Mouse (Mus musculus) fibroblast of lung, adult 2 months (primary cell): Measurements from ENCODE around the gene Comt.
A peak's percentile ranks its signal among the peaks of the same experiment; 100 is the strongest.

ENCODE experiments used
- DNase-seq: peaks from one replicate; pipeline ENCODE4 v3.0.0-alpha.2; 2011; ENCODE audit warnings: low read depth

The Comt gene

DNA sequence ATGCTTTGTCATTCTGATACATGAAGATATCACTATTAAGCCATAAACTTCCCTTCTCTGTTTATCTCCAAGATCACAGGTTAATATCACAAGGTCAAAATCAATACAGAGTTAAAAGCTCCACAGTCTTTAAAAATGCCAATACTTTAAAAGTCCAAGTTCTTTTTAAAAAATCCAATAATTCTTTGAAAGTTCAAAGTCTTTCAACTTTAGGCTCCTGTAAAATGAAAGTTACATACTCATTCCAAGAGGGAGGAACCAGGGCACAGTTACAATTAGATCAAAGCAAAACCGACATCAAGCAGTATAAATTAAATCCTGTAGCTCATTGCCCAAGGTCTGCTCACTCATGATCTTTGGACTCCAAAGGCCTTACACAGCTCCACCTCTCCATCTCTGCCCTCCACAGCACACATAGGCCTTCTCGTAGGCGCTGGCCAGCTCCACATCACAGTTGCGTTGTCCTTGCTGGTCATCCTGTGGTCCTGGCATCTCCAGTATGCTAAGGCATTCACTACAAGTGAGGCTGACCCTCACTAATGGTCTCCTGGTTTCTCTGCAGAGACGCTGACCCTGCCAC lies 6.8 kb upstream of the Comt start:
- DNase-seq, result no peak

DNA sequence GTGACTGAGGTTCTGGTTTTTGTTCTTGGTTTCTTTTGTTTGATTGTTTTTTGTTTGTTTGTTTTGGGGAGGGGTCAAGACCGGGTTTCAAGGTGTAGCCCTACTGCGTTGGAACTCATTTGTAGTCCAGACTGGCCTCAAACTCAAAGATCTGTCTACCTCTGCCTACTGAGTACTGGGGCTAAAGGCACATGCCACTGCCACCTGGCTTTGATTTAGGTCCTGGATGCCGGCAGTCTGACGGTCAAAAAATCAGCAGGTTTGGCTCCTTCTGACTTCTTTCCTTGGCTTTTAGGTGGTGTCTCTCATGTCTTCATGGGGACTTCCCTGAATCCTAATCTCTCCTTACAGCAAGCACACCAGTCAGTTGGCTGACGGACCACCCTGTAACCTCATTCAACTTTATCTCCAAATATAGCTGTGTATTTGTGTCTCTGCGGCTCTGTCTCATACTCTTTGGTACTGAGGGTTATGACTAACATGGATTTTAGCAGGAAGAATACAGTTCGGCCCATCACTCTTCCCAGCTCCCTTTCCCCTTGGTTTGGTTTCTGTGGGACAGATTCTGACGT lies 4.1 kb upstream of the Comt start:
- no peak for DNase-seq

DNA sequence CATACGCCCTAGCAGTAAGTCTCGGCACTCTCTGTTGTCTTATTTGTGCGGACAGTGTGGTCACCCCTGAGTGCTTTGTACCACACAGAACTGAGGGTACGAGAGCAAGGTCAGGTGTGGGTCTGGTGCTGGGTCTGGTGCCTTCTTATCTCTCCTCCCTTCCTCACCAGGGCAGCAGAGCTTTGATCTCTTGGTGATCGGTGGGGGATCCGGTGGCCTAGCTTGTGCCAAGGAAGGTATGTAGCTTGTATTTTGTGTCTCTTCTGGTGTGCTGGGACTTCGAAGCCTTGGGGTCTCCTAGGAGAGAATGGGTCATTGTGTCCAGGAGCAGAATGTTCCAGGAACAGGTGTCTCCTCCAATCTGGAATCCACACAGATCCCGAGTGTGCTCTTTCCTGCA lies 3.0 kb upstream of the Comt start:
- DNase-seq, result no peak

DNA sequence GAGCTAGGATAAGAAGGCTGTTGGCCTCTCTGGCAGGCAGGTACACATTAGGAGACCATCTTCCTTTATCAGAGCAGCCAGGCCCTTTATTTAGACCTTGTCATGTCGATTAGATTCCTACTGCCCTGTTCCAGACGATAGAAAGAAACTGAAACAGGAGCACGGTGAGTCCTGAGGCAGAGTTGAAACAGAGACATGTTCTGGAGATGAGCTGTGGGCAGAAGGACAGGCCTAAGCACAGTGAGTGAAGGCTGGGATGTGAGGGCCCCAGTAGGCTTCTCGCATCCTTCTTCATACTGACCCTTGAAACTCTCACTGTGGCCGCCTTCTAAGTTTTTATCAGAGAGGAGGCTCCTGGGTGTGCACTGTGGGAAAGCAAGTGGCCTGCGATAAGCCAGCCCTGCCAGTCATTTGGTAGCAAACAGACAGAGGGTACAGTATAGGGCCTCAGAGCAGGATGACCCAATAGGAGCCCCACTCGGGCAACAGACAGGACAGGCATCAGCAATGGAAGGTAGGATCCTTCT lies 1.9 kb upstream of the Comt start:
- DNase-seq, result no peak

DNA sequence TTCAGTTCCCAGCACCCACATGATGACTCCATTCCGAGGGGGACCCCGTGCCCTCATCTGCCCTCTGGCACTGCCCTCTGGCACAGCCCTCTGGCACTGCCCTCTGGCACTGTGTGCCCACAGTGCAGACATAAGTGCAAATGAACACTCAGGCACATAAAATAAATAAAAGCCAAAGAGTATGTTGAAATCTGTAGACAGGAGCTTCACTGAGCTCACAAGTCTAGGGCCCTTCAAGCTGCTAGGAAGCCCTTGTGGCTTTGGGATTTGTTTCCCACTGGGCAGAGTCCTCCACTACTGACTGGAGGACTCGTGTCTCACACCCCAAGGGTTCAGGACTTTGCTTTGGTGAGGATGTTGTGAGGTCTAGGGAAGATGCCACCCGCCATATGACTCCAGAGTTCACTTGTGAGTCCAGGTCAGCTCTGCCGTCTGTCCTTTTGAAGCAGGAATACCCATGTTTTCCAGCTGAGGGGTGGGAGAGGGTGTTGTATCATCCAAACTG lies 1.4 kb upstream of the Comt start:
- no peak for DNase-seq

DNA sequence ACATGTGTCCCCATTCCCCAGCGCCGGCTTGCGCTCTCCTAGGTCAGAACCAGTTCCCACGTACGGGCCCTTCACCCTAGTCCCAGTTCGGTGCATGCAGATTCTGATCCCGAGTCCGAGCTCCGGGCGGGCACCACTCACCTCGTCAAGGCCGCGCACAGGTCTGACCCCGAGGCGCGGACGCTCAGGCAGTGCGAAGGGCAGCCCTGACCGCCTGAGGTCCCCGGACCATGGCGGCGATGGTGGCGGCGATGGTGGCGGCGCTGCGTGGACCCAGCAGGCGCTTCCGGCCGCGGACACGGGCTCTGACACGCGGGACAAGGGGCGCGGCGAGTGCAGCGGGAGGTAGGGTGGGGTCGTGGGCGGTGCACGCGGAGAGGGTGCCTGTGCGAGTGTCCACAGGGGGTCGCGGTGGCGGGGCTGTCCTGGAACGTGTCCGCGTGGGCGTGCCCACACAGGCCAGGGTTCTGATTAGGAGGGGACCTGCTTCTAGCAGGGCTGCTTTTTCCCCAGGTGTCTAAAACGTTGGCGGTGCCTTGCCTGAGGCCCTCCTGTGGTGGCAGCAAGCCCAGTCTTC lies 349 bp downstream of the Comt start, which contains the start of gene Txnrd2:
TSS of gene Txnrd2 (plus strand) at position 170 of the 577 bp plus-strand sequence.
- no peak for DNase-seq

DNA sequence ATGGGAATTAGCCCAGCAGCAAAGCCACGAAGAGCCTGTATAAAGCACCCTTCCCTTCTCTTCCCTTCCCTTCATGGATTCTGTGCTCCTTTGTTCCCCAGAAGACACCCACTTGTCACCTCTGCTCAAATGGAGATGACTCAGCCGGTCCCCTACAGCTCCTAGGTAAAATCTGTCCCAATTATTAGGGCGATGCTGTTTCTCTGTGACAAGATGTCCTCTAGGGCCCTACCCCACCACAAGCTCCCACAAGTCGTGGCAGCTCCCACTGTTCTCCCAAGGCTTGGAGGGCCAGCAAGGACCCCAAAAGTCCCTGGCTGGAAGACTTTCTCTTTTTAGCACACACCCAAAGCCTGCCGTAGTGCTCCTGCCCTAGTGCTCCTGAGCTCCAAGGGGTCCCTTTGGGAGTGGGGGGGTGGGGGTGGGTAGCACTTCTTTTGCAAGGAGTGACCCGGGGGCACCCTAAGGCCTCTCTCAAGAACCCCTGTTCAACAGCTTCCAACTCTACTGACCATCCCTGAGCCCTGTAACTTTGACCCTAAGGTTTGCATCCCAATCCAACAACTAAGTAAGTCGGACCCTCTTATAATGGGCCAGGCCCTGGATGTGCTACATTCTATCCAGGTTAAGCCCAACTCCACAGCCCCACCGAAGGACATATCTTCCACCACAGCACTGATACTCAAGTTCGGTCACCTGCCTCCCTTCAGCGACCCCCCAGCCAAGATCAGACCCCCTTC lies 1.0 kb downstream of the Comt start:
- no peak for DNase-seq

DNA sequence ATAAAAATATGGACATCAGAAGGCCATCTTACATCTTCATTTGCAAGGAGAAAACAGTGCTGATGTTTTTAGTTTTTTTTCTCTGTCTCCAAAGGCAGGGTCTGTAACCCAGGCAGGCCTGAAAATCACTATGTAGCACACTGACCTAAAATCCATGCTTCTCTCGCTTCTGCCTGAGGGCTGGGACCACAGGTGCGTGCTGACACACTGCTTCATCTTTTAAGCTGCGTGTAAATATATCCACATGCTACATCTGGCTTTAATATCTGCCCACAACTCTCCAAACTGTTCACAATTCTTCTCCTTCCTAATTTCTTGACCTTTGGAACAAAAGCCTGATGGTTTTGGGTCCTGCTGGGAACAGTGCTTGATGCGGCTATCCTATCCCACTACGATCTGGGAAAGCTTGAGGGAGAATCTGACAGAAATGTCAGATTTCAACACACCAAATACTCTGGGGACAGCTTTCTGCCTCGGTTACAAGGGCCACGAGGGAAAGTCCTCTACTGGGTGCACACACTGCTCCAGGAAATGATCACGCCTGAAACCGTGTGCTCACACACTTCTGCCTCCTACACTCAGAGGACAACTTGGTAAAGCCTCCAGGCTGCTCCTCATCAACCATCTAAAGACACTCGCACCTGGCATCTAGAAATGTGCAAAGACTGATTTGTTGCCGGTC lies 2.1 kb downstream of the Comt start:
- DNase-seq, result no peak

DNA sequence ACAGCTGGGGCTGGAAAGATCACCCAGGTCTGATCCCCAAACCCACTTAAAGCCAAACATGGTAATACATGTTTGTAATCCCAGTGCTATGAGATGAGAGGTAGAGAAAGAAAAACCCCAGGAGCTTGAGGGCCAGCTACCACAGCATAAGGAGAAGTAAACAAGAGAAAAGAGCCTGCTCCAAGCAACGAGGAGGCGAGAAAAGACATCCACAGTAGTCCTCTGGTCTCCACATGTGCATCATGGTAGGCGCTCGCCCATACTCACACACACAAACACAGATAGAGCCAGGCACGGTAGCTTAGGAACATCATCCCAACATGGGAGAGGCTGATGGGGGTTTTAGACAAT lies 2.8 kb downstream of the Comt start:
- DNase-seq, result no peak

DNA sequence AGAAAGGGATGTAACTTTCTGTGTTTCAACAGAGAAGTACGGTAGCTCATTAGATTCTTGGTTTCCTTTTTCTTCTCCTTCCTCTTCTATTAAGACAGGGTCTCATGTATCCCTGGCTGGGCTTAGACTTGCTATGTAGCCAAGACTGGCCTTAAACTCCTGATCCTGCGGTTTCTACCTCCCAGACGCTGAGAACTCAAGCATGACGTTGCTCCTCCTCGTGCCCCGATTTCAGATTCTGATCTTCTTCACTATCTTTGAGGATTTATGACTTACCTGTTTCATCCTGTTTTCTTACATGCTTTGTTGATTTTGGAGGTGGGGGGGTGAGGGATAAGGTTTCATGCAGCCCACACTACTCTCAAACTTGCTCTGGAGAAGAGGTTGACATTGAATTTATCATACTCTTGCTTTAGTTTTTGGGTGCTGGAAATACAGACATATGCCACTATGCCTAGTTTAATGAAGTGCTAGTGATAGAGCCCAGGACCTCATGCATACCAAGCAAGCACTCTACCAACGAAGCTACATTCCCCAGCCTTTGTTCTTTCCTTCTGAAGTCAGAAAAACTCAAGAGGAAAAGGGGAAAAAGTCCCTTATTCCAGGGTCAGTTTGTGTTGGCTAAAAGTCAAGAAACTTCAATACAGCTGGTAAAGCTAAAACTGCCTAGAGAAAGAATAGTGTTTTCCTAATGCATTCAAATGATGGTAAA lies 3.3 kb downstream of the Comt start:
- no peak for DNase-seq

DNA sequence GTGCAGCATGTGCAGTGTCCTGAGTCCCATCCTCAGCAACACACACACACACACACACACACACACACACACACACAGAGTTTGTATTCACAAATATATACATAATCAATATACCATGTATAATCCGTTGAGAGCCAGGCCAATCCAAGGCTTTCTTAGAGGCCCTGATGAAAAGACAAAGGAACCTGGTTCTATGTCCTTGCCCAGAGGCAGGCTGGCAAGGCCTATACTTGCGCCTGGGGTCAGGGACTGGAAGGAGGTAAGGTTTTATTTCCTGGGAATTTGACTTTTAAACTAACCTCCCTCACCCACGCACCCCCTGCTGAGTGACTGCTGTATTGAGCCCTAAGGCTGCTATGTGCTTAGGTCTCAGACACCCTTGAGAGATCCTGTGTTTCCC lies 6.1 kb downstream of the Comt start:
- no peak for DNase-seq

DNA sequence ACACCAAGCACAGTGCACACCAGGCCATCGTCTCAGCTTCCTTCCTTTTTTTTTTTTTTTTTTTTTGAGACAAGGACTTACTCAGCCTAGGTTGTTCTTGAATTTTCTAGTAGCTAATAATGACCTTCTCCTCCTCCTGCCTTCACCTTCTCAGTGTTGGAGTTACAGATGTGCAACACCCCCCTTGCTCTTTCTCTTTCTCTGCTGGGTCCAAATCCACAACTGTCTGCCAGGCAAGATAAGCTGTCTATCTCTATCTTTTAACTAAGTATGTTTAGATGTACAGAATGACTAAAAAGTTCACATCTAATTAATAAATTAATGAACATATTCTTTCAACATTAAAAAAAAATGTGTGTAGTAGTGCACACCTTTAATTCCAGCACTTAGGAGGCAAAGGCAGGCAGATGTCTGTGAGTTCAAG lies 7.0 kb downstream of the Comt start:
- DNase-seq, result no peak

DNA sequence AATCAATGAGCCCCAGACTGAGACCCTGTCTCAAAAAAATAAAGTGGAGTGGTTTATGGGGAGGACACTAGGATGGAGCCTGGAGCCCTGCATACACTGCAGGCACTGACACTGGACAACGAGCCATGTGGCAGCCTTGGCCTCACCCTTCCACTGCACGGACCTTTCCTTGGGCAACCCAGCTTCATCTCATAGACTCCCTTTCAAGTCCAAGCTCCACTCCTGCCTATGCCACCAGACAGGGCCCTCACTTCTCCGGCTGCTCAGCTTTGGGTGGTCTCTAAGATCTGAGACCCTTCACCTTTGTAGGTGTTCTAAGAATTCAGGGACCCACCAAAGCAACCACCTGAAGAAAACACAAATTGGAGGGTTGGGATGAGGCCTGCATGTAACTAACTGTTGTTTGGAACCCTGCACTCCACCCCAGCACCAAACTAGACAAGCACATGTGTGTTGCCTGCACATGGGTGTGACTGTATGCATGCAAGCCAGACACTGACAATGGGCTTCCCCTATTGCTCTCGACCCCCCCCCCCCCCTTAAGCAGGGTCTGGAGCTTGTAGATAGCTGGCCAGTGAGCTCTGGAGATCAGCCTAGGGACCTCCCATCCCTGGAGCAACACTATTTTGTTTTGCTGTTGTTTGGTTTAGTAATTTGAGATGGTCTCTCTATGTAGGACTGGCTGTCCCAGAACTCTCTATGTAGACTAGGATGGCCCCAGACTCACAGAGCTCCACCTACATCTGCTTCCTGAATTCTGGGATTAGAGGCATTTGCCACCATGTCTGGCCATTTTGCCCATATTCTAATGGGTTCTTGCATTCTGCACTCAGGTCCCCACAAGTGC lies 7.7 kb downstream of the Comt start:
- no peak for DNase-seq

DNA sequence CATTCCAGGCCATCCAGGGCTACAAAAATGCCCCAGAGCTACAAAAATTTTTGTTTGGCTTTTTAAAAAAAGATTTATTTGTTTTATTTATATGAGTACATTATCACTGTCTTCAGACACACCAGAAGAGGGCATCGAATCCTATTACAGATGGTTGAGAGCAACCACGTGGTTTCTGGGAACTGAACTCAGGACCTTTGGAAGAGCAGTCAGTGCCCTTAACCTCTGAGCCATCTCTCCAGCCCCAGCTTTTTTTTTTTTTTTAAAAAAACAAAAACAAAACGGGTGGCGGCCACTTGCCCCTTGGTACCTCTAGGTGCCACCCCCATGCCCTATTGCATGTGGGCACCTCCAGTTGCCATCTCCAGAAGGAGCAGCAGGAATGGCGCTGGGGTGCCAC lies 9.2 kb downstream of the Comt start:
- no peak for DNase-seq

DNA sequence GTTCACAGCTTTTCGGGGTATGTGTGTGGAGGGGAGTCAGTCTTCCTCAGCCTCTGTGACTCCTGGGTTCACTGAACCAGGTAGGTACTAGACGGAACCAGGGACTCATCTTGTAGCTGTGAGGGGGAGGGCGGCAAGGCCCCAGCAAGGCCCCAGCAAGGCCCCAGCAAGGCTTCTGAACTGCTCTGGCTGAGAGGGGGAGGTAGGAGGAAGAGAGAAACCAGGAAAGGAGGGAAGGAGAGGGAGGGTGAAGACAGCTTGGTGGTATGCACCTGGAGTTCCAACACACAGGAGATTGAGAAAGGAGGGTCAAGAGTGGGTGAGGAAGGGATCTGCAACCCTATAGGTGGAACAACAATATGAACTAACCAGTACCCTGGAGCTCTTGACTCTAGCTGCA lies 9.8 kb downstream of the Comt start:
- DNase-seq, result no peak

DNA sequence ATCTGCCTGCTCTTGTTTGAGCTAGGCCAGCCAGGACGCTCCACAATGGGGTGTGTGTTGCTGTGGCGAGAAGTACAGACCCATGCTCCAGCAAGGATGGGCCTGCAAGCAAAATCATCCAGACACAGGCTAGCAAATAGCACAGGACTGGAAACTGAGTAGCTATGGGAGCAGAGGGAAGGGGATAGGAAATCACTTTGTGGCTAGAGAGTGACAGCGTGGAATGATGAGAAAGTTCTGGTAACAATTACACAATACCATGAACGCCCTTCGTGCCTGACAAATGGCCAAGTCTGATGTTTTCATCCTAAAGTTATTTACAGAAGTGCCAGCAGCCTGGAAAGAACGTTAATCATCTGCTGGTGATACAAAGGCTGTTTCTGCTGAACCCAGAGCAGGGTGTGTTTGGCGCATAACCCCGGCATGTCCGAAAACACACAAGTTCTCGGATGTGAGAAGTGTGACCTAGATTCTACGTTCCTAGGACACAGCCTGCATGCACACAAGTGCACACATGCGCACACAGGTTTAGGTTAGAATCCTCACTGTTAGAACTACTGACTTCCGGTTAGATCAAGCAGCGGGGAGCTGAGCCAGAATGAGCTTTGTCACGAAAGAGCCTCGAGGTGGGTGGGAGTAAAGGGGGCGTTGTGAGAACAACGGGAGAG lies 10.4 kb downstream of the Comt start:
- peak; percentile 97 for DNase-seq

DNA sequence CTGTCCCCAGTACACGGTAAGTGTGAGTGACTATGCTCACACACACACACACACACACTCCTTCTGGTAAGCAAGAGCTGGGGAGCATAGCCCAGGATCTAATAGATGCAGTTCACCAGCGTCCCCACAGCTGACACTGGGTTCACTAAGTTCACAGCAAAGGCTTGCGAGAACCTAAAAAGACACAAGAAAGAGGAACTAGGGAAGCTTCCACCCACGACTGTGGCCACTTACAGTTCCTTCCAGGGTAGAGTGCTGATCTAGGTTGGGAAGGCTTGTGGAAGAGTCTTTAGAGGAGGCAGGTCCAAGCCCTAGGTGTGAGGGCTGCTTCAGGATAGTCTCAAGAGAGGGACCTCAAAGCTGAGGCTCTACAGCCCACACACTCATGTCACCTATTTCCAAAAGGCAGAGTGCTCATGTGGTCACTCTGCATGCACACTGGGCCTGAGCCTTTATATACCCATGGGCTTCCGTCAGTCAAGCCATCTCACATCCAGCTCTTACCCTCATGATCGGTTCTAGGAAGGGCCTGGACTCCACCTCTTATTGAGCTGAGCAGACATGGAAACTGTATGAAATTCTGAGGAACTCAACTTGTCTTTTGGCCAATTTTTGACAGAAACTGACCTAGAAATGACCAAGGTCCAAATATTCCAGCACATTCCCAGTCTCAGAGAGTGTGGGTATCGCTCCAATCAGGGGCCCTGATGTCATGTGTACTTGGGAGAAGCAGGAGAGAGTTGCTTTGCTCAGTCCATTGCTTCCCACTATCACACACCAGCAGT lies 13.4 kb downstream of the Comt start:
- DNase-seq, result no peak

DNA sequence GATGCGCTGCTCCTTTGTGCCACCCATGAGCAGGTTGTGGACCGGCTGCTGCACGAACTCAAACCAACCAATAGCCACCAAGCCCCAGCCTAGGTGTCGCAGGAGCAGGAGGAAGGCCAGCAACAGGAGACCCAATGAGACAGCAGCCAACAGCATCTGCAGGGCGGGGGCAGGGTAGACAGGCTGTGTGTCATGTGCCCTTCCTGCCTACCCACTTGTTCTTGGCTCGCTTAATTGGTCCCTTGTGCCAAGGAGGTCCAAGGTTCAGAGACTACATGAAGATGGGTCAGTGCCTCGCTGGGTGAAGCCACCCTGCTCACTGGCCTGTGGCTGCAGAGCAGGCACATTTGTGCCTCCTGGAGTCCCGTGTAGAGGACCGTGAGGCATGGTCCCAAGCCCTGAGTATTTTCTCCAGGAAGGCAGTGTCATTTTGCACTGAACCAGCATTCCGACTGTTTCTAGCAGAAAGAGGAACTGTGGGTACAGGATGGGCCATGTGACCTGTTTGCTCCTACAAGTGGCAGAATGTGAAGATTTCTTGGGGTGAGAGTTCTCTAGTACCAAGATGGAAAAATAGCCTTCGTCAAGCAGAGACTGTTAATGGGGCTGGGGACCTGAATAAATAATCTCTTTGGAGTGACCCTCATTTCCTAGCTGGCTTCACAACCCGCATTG lies 14.7 kb downstream of the Comt start:
- DNase-seq, result no peak
